Mouse (Mus musculus) embryonic fibroblast, embryonic 13.5 days (primary cell): ENCODE results near the gene Tor1b. TPM values are rescaled to one million over a fixed set of nuclear protein-coding genes. Genes with fewer than 3 reads are reported as not detected.
"Not testable (repeated sequence)": the region's sequence is repeated elsewhere in the genome, so short reads cannot be mapped to it uniquely, and the experiment has no call there.

Experiments
- H3K27ac ChIP-seq: 2 replicates; pipeline ENCODE4 v1.5.1; 2012; ENCODE audit warnings: low read length, control low read depth, inconsistent platforms; ENCODE audit not compliant: insufficient read depth
- H3K4me1 ChIP-seq: 2 replicates; pipeline ENCODE4 v1.6.1; 2011; ENCODE audit warnings: low read length; ENCODE audit not compliant: control insufficient read depth, insufficient read depth
- H3K4me3 ChIP-seq: 2 replicates; pipeline ENCODE4 v1.5.1; 2011; ENCODE audit warnings: mild to moderate bottlenecking, control low read depth, low read length; ENCODE audit not compliant: insufficient read depth
- CTCF ChIP-seq: IDR thresholded peaks from 2 replicates; pipeline ENCODE4 v1.5.1; 2011; ENCODE audit warnings: mild to moderate bottlenecking, control low read depth, low read length, moderate library complexity, borderline replicate concordance; ENCODE audit not compliant: insufficient read depth
- POLR2A ChIP-seq: IDR thresholded peaks from 2 replicates; pipeline ENCODE4 v1.6.1; 2011; ENCODE audit warnings: low read depth, mild to moderate bottlenecking, control low read depth, low read length, moderate library complexity
- polyA plus RNA-seq: library from polyadenylated mRNA; stranded (reverse); fragments of >200 nt; gene quantifications from 2 replicates; pipeline ENCODE4 v1.2.4, GENCODE M21; 2011; ENCODE audit warnings: low read depth; ENCODE audit not compliant: missing spikeins, insufficient read length

The Tor1b gene
- polyA plus RNA-seq: 43.9 and 47.1 TPM in 2 replicates

- TF ChIP-seq POLR2A (peak; percentile 99), CTCF (no peak)
- Histone ChIP-seq H3K4me1 (no peaks in the 10 kb centered on the region), H3K27ac (peak within 1 kb of the TSS; percentile 58; the same call in 1 of the 2 replicates), H3K4me3 (peak within 1 kb of the TSS; percentile 87)
These were observed at the start of gene Tor1b for GRCm38 (mm10) chr2:30952824-30953490. TSS of gene Tor1b (plus strand) at chr2:30952959.

- Histone ChIP-seq H3K27ac (no peak overlapping the region), H3K4me1 (0 out of 2 replicates have a peak, but pooled peaks cover 3% of the 10 kb centered on the region), H3K4me3 (no peak overlapping the region)
- TF ChIP-seq CTCF (no peak), POLR2A (no peak)
These were observed 48.5 kb upstream of the Tor1b start for GRCm38 (mm10) chr2:30904231-30904630.

GRCm38 (mm10) chr2:30904991-30905390 is 47.8 kb upstream of the Tor1b start:
- Histone ChIP-seq H3K27ac (no peak overlapping the region), H3K4me3 (no peak overlapping the region), H3K4me1 (no peaks in the 10 kb centered on the region)
- TF ChIP-seq POLR2A (no peak), CTCF (no peak)

- TF ChIP-seq POLR2A (no peak), CTCF (no peak)
- no peaks in the 10 kb centered on the region for H3K4me1 ChIP-seq
These were observed 46.9 kb upstream of the Tor1b start for GRCm38 (mm10) chr2:30905906-30906305.

GRCm38 (mm10) chr2:30906641-30907040 is 46.1 kb upstream of the Tor1b start:
- no peak for TF ChIP-seq CTCF
- TF ChIP-seq POLR2A: no peak
- Histone ChIP-seq H3K4me3 (no peak overlapping the region), H3K4me1 (no peaks in the 10 kb centered on the region), H3K27ac (no peak overlapping the region)

More at GRCm38 (mm10) chr2:30905906-30906305, 46.9 kb upstream of the Tor1b start:
- H3K27ac ChIP-seq: no peak overlapping the region
- H3K4me3 ChIP-seq: no peak overlapping the region

- no peak overlapping the region for H3K4me3 ChIP-seq
- H3K27ac ChIP-seq: no peak overlapping the region
- no peaks in the 10 kb centered on the region for H3K4me1 ChIP-seq
- TF ChIP-seq CTCF (no peak), POLR2A (no peak)
These were observed 40.4 kb upstream of the Tor1b start for GRCm38 (mm10) chr2:30912291-30912773.

- no peak overlapping the region for H3K27ac ChIP-seq
- no peaks in the 10 kb centered on the region for H3K4me1 ChIP-seq
- TF ChIP-seq POLR2A (no peak), CTCF (no peak)
- H3K4me3 ChIP-seq: no peak overlapping the region
These were observed 39.7 kb upstream of the Tor1b start for GRCm38 (mm10) chr2:30913022-30913421.

GRCm38 (mm10) chr2:30914836-30915235 is 37.9 kb upstream of the Tor1b start:
- peaks cover 9% of the 10 kb centered on the region for H3K4me1 ChIP-seq
- no peak for TF ChIP-seq POLR2A
- TF ChIP-seq CTCF: no peak
- H3K27ac ChIP-seq: no peak overlapping the region
- H3K4me3 ChIP-seq: no peak overlapping the region

GRCm38 (mm10) chr2:30915376-30915775 is 37.4 kb upstream of the Tor1b start:
- Histone ChIP-seq H3K4me3 (no peak overlapping the region), H3K4me1 (peaks cover 10% of the 10 kb centered on the region), H3K27ac (no peak overlapping the region)
- TF ChIP-seq POLR2A (no peak), CTCF (no peak)

GRCm38 (mm10) chr2:30915933-30916332 is 36.8 kb upstream of the Tor1b start:
- not testable (repeated sequence) for H3K4me3 ChIP-seq

GRCm38 (mm10) chr2:30917649-30918048 is 35.1 kb upstream of the Tor1b start:
- TF ChIP-seq CTCF (no peak), POLR2A (no peak)
- H3K4me3 ChIP-seq: no peak overlapping the region
- H3K27ac ChIP-seq: no peak overlapping the region
- H3K4me1 ChIP-seq: peaks cover 10% of the 10 kb centered on the region

More at GRCm38 (mm10) chr2:30915933-30916332, 36.8 kb upstream of the Tor1b start:
- H3K4me1 ChIP-seq, H3K27ac ChIP-seq: not testable (repeated sequence)
